Mouse (Mus musculus): ENCODE measurements around the gene Srpk2. TPM values are rescaled to one million over a fixed set of nuclear protein-coding genes. Genes with fewer than 3 reads are reported as not detected.

Gene Srpk2
- total RNA-seq (2023): 154 and 184 TPM in 2 replicates

GRCm38 (mm10) chr5:23684517-23684916 lies at the start of gene Srpk2:
TSS of gene Srpk2 (minus strand) at chr5:23684617.

Other genes with a start within 250 kb of the Srpk2 start
- gene Pus7, start 99.1 kb upstream of the Srpk2 start, total RNA-seq (2023): 3.0 and 5.2 TPM in 2 replicates
- gene Rint1, start 103.1 kb upstream of the Srpk2 start, total RNA-seq (2023): 8.3 and 10.0 TPM in 2 replicates
- 32.3 and 44.1 TPM in 2 replicates for gene Tomm7, start 159.5 kb upstream of the Srpk2 start, total RNA-seq (2023)